Mouse (Mus musculus) kidney, adult 10 weeks (tissue): ENCODE measurements around the gene Igsf8. TPM values are rescaled to one million over a fixed set of nuclear protein-coding genes. Genes with fewer than 3 reads are reported as not detected.

Experiments
- polyA plus RNA-seq: library from polyadenylated mRNA; stranded (reverse); fragments of 350-450 nt; fragmentation: Illumina TruSeq; extraction: RNeasy Lipid Tissue Mini Kit (QIAGEN cat#74804); gene quantifications from one replicate; pipeline ENCODE4 v1.2.3, GENCODE M21; 2014; ENCODE audit warnings: low read depth, low replicate concordance

Igsf8 gene
- polyA plus RNA-seq: not detected

DNA sequence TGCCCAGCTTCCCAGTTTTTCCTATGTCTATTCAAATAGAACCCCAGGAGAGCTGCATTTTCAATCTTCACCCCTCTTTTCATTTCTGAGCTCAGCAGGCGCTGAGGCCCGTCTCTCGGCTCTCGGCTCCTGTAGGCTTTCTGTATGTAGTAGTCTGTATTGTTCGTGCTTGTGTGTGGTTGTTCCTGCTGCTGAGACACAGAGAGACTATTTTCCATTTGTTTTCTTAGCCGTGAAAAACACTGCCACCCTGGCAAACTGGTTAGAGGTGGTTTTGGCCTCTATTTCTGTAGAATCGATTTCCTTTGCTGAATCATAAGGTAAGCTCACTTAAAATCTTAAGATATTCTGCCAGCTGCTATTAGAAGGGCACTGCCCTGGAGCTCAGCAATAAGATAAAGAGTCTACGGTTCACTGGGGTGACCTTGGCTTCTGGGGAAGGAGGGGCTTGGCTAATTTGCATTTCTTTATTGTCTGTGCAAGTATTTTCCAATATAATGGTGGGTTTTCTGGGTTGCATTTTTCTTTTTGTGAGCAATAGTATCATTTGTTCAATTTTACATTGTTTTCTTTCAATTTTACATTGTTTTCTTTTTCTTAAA is at the start of gene Igsf8:
Gene Igsf8 (plus strand): TSS at position 165 of the 602 bp plus-strand sequence.

DNA sequence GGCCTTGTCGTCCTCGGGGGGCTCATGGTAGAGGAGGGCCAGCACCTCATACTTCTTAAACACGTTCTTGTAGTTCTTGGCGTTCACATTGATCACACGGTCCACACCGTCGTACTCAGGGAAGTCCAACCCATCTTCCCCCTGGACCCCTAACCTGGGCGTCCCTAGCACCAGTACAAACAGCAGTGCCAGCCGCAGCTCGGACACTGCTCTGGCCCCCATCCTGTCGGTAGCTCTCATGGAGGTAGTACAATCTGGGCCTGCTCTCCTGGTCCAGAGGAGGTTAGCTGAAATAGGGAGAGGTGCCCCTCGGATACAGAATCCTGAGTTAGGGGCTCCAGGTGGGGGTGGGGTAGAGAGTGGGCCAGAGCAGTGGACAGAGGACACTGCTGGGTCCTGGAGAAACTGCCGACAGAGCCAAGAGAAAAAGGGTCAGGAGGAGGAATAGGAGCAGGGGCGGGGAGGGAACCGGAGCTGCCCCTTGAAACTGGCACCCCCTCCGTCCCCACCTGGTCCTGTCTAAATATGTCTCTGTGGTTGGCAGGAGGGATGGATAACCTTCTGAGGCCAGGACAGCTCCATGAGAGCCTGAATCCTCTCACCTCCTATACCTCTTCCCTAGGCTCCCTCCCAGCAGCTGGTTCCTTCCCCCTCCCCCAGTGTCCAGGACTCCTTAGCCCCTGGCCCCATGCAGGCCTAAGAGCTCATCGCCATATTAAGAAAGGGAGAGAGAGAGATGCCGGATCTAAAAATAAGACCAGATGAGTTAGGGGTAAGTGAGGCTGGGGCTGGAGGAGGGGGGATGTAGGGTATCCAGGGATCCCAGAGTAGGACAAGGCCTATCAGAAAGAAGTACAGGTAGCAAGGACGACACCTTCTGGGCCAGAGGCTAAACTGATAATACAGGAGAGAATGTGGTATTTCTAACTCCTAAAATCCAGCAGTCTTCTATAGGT is 41.7 kb upstream of the Igsf8 start, which contains the start of gene Casq1:
Gene Casq1 (minus strand): TSS at position 418 of the 956 bp plus-strand sequence.

GRCm38 (mm10) chr1:172258314-172258713 is 3.1 kb upstream of the Igsf8 start, which contains the start of gene Atp1a4:
TSS of gene Atp1a4 (minus strand) at chr1:172258414.

GRCm38 (mm10) chr1:172297611-172298537 is 36.4 kb downstream of the Igsf8 start, which contains the start of gene Atp1a2:
TSS of gene Atp1a2 (minus strand) at chr1:172298064.

DNA sequence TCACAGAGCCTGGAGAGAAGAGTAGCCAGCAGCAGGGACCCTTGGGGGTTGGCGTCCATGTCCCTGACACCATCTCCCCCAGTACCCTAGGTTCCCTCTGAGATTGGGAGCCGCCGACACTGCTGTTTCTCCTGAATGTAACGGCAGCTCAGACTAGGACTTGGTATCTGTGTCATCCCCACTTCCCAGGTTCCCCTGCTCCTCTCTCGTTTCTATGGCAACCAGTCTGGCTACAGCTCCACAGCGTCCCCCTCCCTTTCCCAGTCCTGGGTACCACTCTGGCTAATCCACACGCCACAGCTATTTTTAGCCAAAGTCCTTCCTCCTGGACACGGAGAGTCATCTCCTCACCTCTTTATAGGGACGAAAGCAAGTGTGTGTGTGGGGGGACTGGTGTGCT is 67.7 kb downstream of the Igsf8 start, which contains the start of gene Kcnj9:
Gene Kcnj9 (minus strand): TSS at position 188 of the 400 bp plus-strand sequence.

GRCm38 (mm10) chr1:172340729-172341321 is 79.4 kb downstream of the Igsf8 start, which contains the start of gene Kcnj10:
TSS of gene Kcnj10 (plus strand) at chr1:172341210.

Other genes with a start within 250 kb of the Igsf8 start
- gene Vangl2, start 233.2 kb upstream of the Igsf8 start, polyA plus RNA-seq: 0.93 TPM
- gene Nhlh1, start 204.1 kb upstream of the Igsf8 start, polyA plus RNA-seq: not detected
- gene Copa, start 179.1 kb upstream of the Igsf8 start, polyA plus RNA-seq: 171 TPM
- gene Ncstn, start 178.8 kb upstream of the Igsf8 start, polyA plus RNA-seq: 14.1 TPM
- 62.7 TPM for gene Pex19, start 134.9 kb upstream of the Igsf8 start, polyA plus RNA-seq
- 107 TPM for gene Dcaf8, start 113.6 kb upstream of the Igsf8 start, polyA plus RNA-seq
- 47.7 TPM for gene Pea15a, start 54.8 kb upstream of the Igsf8 start, polyA plus RNA-seq
- gene Casq1, start 41.8 kb upstream of the Igsf8 start, polyA plus RNA-seq: not detected
- not detected for gene Atp1a4, start 3.2 kb upstream of the Igsf8 start, polyA plus RNA-seq
- gene Atp1a2, start 36.4 kb downstream of the Igsf8 start, polyA plus RNA-seq: 1.3 TPM
- gene Kcnj9, start 67.7 kb downstream of the Igsf8 start, polyA plus RNA-seq: not detected
- 64.0 TPM for gene Kcnj10, start 79.6 kb downstream of the Igsf8 start, polyA plus RNA-seq
- 13.3 TPM for gene Pigm, start 114.9 kb downstream of the Igsf8 start, polyA plus RNA-seq
- 6.0 TPM for gene Slamf9, start 213.7 kb downstream of the Igsf8 start, polyA plus RNA-seq
- gene Igsf9, start 220.1 kb downstream of the Igsf8 start, polyA plus RNA-seq: 0.40 TPM
- gene Tagln2, start 238.4 kb downstream of the Igsf8 start, polyA plus RNA-seq: 26.8 TPM